Mouse (Mus musculus): ENCODE measurements around the gene Gm7233. TPM values are rescaled to one million over a fixed set of nuclear protein-coding genes. Genes with fewer than 3 reads are reported as not detected.
"Not testable (repeated sequence)": the region's sequence is repeated elsewhere in the genome, so short reads cannot be mapped to it uniquely, and the experiment has no call there.

The Gm7233 gene
- not detected for total RNA-seq (2021)
- long read RNA-seq, experiment 1, result 0 reads
- long read RNA-seq, experiment 2, result 0 reads

GRCm38 (mm10) chr14:43179567-43179966 lies at the start of gene Gm7233:
Gene Gm7233, plus strand, starts transcription at chr14:43179867.
- H3K27ac ChIP-seq; H3K4me3 ChIP-seq; DNase-seq (ENCODE audit: low spot score in 2 of 2): not testable (repeated sequence)

GRCm38 (mm10) chr14:43167189-43167588 lies 12.5 kb upstream of the Gm7233 start:
- not testable (repeated sequence) for DNase-seq (ENCODE audit: low spot score in 2 of 2); H3K27ac ChIP-seq; H3K4me3 ChIP-seq

GRCm38 (mm10) chr14:43167942-43168341 lies 11.7 kb upstream of the Gm7233 start:
- not testable (repeated sequence) for DNase-seq (ENCODE audit: low spot score in 2 of 2)

GRCm38 (mm10) chr14:43168573-43169170 lies 11.0 kb upstream of the Gm7233 start:
- H3K4me3 ChIP-seq; DNase-seq (ENCODE audit: low spot score in 2 of 2): not testable (repeated sequence)

More at GRCm38 (mm10) chr14:43167942-43168341, 11.7 kb upstream of the Gm7233 start:
- H3K27ac ChIP-seq, H3K4me3 ChIP-seq: not testable (repeated sequence)

GRCm38 (mm10) chr14:43235204-43235603 lies 55.5 kb downstream of the Gm7233 start, which contains the start of gene Gm8122:
Gene Gm8122, minus strand, starts transcription at chr14:43235304.
- not testable (repeated sequence) for H3K4me3 ChIP-seq; H3K27ac ChIP-seq; DNase-seq (ENCODE audit: low spot score in 2 of 2)

More at GRCm38 (mm10) chr14:43168573-43169170, 11.0 kb upstream of the Gm7233 start:
- H3K27ac ChIP-seq, result not testable (repeated sequence)

Other genes starting within 250 kb of the Gm7233 start
- not detected for gene Gm8082, start 186.2 kb upstream of the Gm7233 start, total RNA-seq (2021)
- gene Gm10376, start 164.2 kb upstream of the Gm7233 start, total RNA-seq (2021), result not detected
- not detected for gene Gm8094, start 103.2 kb upstream of the Gm7233 start, total RNA-seq (2021)
- not detected for gene Gm8104, start 79.3 kb upstream of the Gm7233 start, total RNA-seq (2021)
- not detected for gene Gm8122, start 55.4 kb downstream of the Gm7233 start, total RNA-seq (2021)
- not detected for gene Gm8126, start 78.8 kb downstream of the Gm7233 start, total RNA-seq (2021)
- gene Gm9732, start 95.2 kb downstream of the Gm7233 start, total RNA-seq (2021), result not detected
- not detected for gene Gm8127, start 114.0 kb downstream of the Gm7233 start, total RNA-seq (2021)
- under 1 TPM in 1 of 2 experiments, not detected in 1; 0.49 TPM for gene 1700001F09Rik, start 167.9 kb downstream of the Gm7233 start, total RNA-seq (2021)
- gene Gm8138, start 236.5 kb downstream of the Gm7233 start, total RNA-seq (2021), result not detected